Mouse (Mus musculus) MEL (cell line): ENCODE measurements at regions not wholly inside any gene's neighbourhood (a gene's known extent, or its start where the extent isn't known, plus 50 kb on each side); places are given as distances from the start of the nearest gene placed in this dataset.

Experiments used
- DNase-seq: peaks from one replicate; pipeline ENCODE4 v3.0.0; 2011; ENCODE audit warnings: low read depth, low spot score
- H3K27ac ChIP-seq: 2 replicates; pipeline ENCODE4 v1.5.1; 2012; ENCODE audit warnings: low read depth, mild to moderate bottlenecking, control low read depth, low read length, moderate library complexity; ENCODE audit not compliant: control insufficient read depth
- H3K27me3 ChIP-seq, 2 experiments: fragments of 150-350 bp in 1 of 2; sonication (generic) in 1 of 2; 2 replicates each; pipeline ENCODE4 v1.6.1; 2012; ENCODE audit warnings: low read length in 2 of 2, mild to moderate bottlenecking in 2 of 2, improper control_type of control experiment in 1 of 2, moderate library complexity in 1 of 2; ENCODE audit not compliant: insufficient read depth in 2 of 2, control insufficient read depth in 1 of 2
- H3K36me3 ChIP-seq, 2 experiments: 2 replicates each; pipeline ENCODE4 v1.6.1; 2012 to 2014; ENCODE audit warnings: low read length in 2 of 2, improper control_type of control experiment in 1 of 2, inconsistent platforms in 1 of 2, mild to moderate bottlenecking in 1 of 2; ENCODE audit not compliant: insufficient read depth in 2 of 2, control insufficient read depth in 1 of 2
- H3K4me1 ChIP-seq, 2 experiments: fragments of 150-350 bp in 1 of 2; sonication (generic) in 1 of 2; 2 replicates each; pipeline ENCODE4 v1.6.1; 2012; ENCODE audit warnings: low read length in 2 of 2, improper control_type of control experiment in 1 of 2, mild to moderate bottlenecking in 1 of 2; ENCODE audit not compliant: insufficient read depth in 2 of 2, control insufficient read depth in 1 of 2
- H3K4me3 ChIP-seq, 2 experiments: fragments of 150-350 bp in 1 of 2; sonication (generic) in 1 of 2; 2 replicates each; pipeline ENCODE4 v1.5.1; 2012; ENCODE audit warnings: low read depth in 2 of 2, low read length in 2 of 2, mild to moderate bottlenecking in 2 of 2, moderate library complexity in 2 of 2, control low read depth in 1 of 2, improper control_type of control experiment in 1 of 2; ENCODE audit not compliant: control insufficient read depth in 1 of 2, insufficient read depth in 1 of 2
- H3K79me2 ChIP-seq: 2 replicates; pipeline ENCODE4 v1.6.1; 2012; ENCODE audit warnings: mild to moderate bottlenecking, low read length, moderate library complexity; ENCODE audit not compliant: control insufficient read depth, poor library complexity, insufficient read depth
- H3K9ac ChIP-seq: 2 replicates; pipeline ENCODE4 v1.6.1; 2012; ENCODE audit warnings: low read depth, mild to moderate bottlenecking, control low read depth, low read length, moderate library complexity; ENCODE audit not compliant: control insufficient read depth, poor library complexity, severe bottlenecking
- H3K9me3 ChIP-seq: fragments of 150-350 bp; sonication (generic); replicated peaks from 2 replicates; pipeline ENCODE4 v1.6.1; 2012; ENCODE audit warnings: mild to moderate bottlenecking, low read length, improper control_type of control experiment, moderate library complexity; ENCODE audit not compliant: insufficient read depth
- BHLHE40 ChIP-seq: IDR thresholded peaks from 2 replicates; pipeline ENCODE4 v1.6.1; 2012; ENCODE audit warnings: low read depth, mild to moderate bottlenecking, inconsistent platforms, low read length, improper control_type of control experiment, borderline replicate concordance
- CHD1 ChIP-seq: IDR thresholded peaks from 2 replicates; pipeline ENCODE4 v1.6.1; 2012; ENCODE audit warnings: low read depth, mild to moderate bottlenecking, inconsistent platforms, low read length, improper control_type of control experiment
- CTCF ChIP-seq, 3 experiments: IDR thresholded peaks in 2 of 3; conservative IDR thresholded peaks in 1 of 3; 2 replicates each; pipeline ENCODE4 v1.5.1; 2011 to 2012; ENCODE audit warnings: low read length in 3 of 3, low read depth in 2 of 3, mild to moderate bottlenecking in 2 of 3, improper control_type of control experiment in 1 of 3, inconsistent platforms in 1 of 3, mixed read lengths in 1 of 3, moderate library complexity in 1 of 3; ENCODE audit not compliant: control insufficient read depth in 1 of 3, insufficient read depth in 1 of 3, poor library complexity in 1 of 3, severe bottlenecking in 1 of 3
- E2F4 ChIP-seq: IDR thresholded peaks from 2 replicates; pipeline ENCODE4 v1.6.1; 2011; ENCODE audit warnings: low read depth, low read length, improper control_type of control experiment, borderline replicate concordance
- EP300 ChIP-seq, 2 experiments: IDR thresholded peaks; 2 replicates each; pipeline ENCODE4 v1.6.1; 2011; ENCODE audit warnings: improper control_type of control experiment in 2 of 2, low read length in 2 of 2, low read depth in 1 of 2, mild to moderate bottlenecking in 1 of 2
- ETS1 ChIP-seq: IDR thresholded peaks from 2 replicates; pipeline ENCODE4 v1.6.1; 2012; ENCODE audit warnings: low read depth, mild to moderate bottlenecking, inconsistent platforms, low read length, improper control_type of control experiment, moderate library complexity
- GABPA ChIP-seq: IDR thresholded peaks from 2 replicates; pipeline ENCODE4 v1.6.1; 2012; ENCODE audit warnings: low read depth, mild to moderate bottlenecking, inconsistent platforms, low read length, improper control_type of control experiment, moderate library complexity
- MAFK ChIP-seq: IDR thresholded peaks from 2 replicates; pipeline ENCODE4 v1.6.1; 2011; ENCODE audit warnings: low read depth, mild to moderate bottlenecking, low read length, improper control_type of control experiment, borderline replicate concordance
- MAX ChIP-seq: IDR thresholded peaks from 2 replicates; pipeline ENCODE4 v1.6.1; 2011; ENCODE audit warnings: low read length, improper control_type of control experiment
- MAZ ChIP-seq: IDR thresholded peaks from 2 replicates; pipeline ENCODE4 v1.6.1; 2012; ENCODE audit warnings: low read depth, mild to moderate bottlenecking, inconsistent platforms, low read length, improper control_type of control experiment
- NELFE ChIP-seq: IDR thresholded peaks from 2 replicates; pipeline ENCODE4 v1.6.1; 2011; ENCODE audit warnings: low read depth, low read length, improper control_type of control experiment
- POLR2A ChIP-seq, 2 experiments: IDR thresholded peaks; 2 replicates each; pipeline ENCODE4 v1.6.1; 2011 to 2012; ENCODE audit warnings: low read length in 2 of 2, mild to moderate bottlenecking in 2 of 2, control low read depth in 1 of 2, improper control_type of control experiment in 1 of 2, low read depth in 1 of 2, moderate library complexity in 1 of 2; ENCODE audit not compliant: control insufficient read depth in 1 of 2, insufficient read depth in 1 of 2, poor library complexity in 1 of 2
- POLR2AphosphoS2 ChIP-seq: IDR thresholded peaks from 2 replicates; pipeline ENCODE4 v1.6.1; 2011; ENCODE audit warnings: low read length, improper control_type of control experiment
- POLR2AphosphoS5 ChIP-seq: IDR thresholded peaks from 2 replicates; pipeline ENCODE4 v1.6.1; 2012; ENCODE audit warnings: low read depth, borderline replicate concordance, mild to moderate bottlenecking, inconsistent platforms, low read length, moderate library complexity, mixed read lengths
- RAD21 ChIP-seq: IDR thresholded peaks from 2 replicates; pipeline ENCODE4 v1.6.1; 2011; ENCODE audit warnings: mild to moderate bottlenecking, low read depth, low read length, improper control_type of control experiment
- SIN3A ChIP-seq: IDR thresholded peaks from 2 replicates; pipeline ENCODE4 v1.6.1; 2012; ENCODE audit warnings: low read length, improper control_type of control experiment, inconsistent platforms
- TBP ChIP-seq: IDR thresholded peaks from 2 replicates; pipeline ENCODE4 v1.8.0; 2011; ENCODE audit warnings: low read depth, low read length, improper control_type of control experiment
- USF1 ChIP-seq: IDR thresholded peaks from 2 replicates; pipeline ENCODE4 v1.6.1; 2014; ENCODE audit warnings: low read depth, mild to moderate bottlenecking, inconsistent platforms, low read length, improper control_type of control experiment, moderate library complexity
- ZC3H11A ChIP-seq: IDR thresholded peaks from 2 replicates; pipeline ENCODE4 v1.6.1; 2012; ENCODE audit warnings: low read depth, mild to moderate bottlenecking, inconsistent platforms, low read length, improper control_type of control experiment
- ZKSCAN1 ChIP-seq: IDR thresholded peaks from 2 replicates; pipeline ENCODE4 v1.6.1; 2012; ENCODE audit warnings: low read depth, mild to moderate bottlenecking, inconsistent platforms, low read length, improper control_type of control experiment, moderate library complexity
- ZMIZ1 ChIP-seq: IDR thresholded peaks from 2 replicates; pipeline ENCODE4 v1.6.1; 2012; ENCODE audit warnings: low read depth, mild to moderate bottlenecking, inconsistent platforms, low read length, improper control_type of control experiment, moderate library complexity
- ZNF384 ChIP-seq: IDR thresholded peaks from 2 replicates; pipeline ENCODE4 v1.6.1; 2012; ENCODE audit warnings: low read depth, mild to moderate bottlenecking, inconsistent platforms, low read length, improper control_type of control experiment

- TF ChIP-seq ZC3H11A: no peak
- no peak for TF ChIP-seq BHLHE40
- TF ChIP-seq MAX: no peak
- TF ChIP-seq, all 39 proteins: peak for 0
Measured at GRCm38 (mm10) chr5:133940841-133941240, 158.7 kb upstream of the Castor2 start (continued).

DNA sequence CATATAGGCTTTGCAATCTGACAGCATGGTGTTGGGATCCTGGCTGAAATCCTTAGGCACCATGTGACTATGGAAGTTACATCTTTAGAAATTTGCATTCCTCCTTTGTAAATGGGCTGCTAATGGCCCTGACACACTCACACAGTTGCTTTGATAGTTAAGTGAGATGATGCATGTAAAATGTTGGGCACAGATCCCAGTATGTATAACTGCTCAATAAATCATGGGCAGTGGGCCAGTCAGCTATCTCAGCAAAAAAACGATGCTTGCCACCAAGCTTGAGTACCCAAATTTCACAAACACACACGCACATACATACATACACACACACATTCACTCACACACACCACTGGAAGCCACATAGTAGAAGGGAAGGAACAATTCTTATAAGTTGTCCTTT lies 159.5 kb upstream of the Castor2 start:
- H3K27me3 ChIP-seq: no peaks in the 10 kb centered on the region
- H3K4me3 ChIP-seq: no peak overlapping the region
- TF ChIP-seq MAFK (no peak), CHD1 (no peak), E2F4 (no peak), MAZ (no peak), SIN3A (no peak), ZNF384 (no peak), ZMIZ1 (no peak), POLR2AphosphoS2 (no peak), USF1 (no peak), ETS1 (no peak)
- TF ChIP-seq, all 39 proteins: peak for 0

DNA sequence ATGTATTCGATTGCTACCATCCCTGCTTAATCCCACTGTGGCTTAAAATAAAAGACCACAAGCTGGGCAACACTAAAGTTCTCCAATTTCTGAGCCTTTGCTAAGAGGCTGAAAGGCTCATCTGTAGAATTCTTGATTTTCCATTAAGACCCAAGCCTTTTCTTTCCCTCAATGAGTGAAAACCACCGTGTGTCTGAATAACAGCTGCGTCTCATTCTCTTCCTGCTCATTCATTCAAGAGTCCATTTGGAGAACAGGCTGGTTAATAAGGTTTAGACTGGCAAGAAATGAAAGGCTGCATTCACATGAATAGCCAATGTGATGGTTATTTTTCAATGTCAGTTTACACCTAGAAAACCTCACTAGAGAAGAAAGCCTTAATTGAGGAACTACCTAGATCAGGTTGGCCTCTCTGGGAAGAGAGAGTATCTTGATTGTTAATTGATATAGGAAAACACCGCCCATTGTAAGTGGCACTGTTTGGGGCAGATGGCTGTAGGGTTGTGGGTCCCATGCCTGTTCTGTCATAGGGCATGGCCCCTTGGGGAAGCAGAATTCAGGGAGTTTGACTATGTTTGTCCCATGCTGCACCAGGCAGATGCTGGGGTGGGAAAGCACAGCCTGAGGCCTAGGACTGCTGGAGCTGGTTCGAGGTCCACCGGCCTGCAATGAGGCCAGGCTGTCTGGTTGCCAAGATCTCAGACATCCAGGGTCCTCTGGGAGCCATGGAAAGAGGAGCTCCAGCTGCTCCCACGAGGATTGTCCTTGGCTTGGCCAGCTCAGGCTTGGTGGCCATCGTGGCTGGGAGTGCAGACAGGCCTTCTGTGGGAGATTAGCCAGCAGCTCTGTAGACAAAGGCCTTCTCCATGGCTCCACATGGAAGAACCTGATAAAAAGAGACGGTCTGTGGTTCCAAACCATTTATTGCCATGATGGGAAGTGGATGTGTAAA lies 161.3 kb upstream of the Castor2 start:
- DNase-seq: no peak
- Histone ChIP-seq H3K27ac (no peak overlapping the region), H3K36me3 (no peaks in the 10 kb centered on the region), H3K27me3 (no peaks in the 10 kb centered on the region), H3K4me3 (no peak overlapping the region), H3K9me3 (no peaks in the 10 kb centered on the region), H3K79me2 (no peaks in the 10 kb centered on the region), H3K4me1 (no peaks in the 10 kb centered on the region), H3K9ac (no peak overlapping the region)
- TF ChIP-seq POLR2AphosphoS5: no peak
- TF ChIP-seq MAFK: no peak
- TF ChIP-seq CTCF (IDR thresholded peaks at IDR 0.05 in 2 of 3, conservative IDR thresholded peaks at IDR 0.05 in 1 of 3; ENCODE audit: control insufficient read depth in 1 of 3, insufficient read depth in 1 of 3, low read depth in 2 of 3, low read length in 3 of 3, poor library complexity in 1 of 3, severe bottlenecking in 1 of 3): no peak
- no peak for TF ChIP-seq NELFE
- TF ChIP-seq GABPA: no peak
- no peak for TF ChIP-seq RAD21
- no peak for TF ChIP-seq ZKSCAN1
- no peak for TF ChIP-seq EP300 (IDR thresholded peaks at IDR 0.05; ENCODE audit: low read depth in 1 of 2, low read length in 2 of 2)
- TF ChIP-seq TBP: no peak
- no peak for TF ChIP-seq POLR2A (IDR thresholded peaks at IDR 0.05; ENCODE audit: control insufficient read depth in 1 of 2, insufficient read depth in 1 of 2, low read depth in 1 of 2, low read length in 2 of 2, poor library complexity in 1 of 2)

More for the DNA sequence above, 159.5 kb upstream of the Castor2 start:
- no peak for DNase-seq
- Histone ChIP-seq H3K9ac (no peak overlapping the region), H3K4me1 (no peaks in the 10 kb centered on the region), H3K9me3 (no peaks in the 10 kb centered on the region), H3K79me2 (no peaks in the 10 kb centered on the region), H3K36me3 (no peaks in the 10 kb centered on the region), H3K27ac (no peak overlapping the region)
